Mouse (Mus musculus): Measurements from ENCODE around the gene Olfr281.
A peak's percentile ranks its signal among the peaks of the same experiment; 100 is the strongest.
"Not testable (repeated sequence)": the region's sequence is repeated elsewhere in the genome, so short reads cannot be mapped to it uniquely, and the experiment has no call there.

Olfr281 gene

DNA sequence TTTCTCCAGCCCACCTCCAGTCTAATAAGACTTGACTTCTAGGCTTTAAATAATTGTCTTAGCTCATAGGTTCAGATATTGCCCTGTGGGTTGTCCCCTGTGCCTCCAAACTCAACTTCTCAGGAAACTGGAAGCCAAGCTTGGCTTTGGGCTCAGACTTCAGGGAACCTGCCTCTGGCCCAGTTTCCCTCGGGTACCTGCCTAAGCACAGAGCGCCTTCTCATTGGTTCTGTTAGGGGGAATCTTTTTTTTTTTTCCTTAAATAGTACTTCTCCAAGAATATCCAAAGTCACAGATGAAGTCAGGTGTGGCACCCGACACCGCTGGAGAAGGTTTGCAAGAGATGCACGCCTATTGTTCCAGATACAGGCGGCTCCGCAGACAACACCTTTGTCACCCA is at the start of gene Olfr281:
Gene Olfr281 (plus strand): TSS at position 301 of the 400 bp plus-strand sequence.
- no peak for DNase-seq

DNA sequence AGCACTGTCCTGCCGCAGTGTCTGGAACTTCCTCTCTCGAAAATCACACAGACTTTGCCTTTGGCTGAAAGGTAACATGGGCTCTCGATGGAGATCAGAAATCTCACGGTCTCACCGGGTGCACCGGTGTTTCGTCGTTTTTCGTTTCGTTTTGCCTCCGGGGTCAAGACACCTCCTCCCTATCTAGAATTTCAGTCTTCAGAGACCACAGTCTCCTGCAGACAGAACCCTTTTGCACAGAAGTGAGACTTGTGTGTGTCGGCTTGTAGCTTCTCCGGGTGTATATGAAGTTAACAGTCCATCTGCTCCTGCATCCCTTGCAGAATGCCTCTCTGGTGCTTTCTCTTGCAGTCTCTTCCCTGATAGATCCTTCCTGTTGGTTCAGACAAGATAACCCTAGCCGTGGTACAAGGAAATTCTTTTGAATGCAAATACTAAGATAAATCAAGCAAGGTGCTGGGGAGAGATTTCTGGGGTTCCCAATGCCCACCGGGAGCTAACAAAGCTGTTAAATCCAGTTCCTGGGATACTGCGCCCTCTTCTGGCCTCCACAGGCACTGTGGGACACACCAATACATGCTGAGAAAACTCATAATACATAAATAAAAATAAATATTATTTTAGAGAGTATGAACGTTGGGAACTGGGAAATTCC is 43.9 kb upstream of the Olfr281 start:
- DNase-seq: peak; percentile 57

DNA sequence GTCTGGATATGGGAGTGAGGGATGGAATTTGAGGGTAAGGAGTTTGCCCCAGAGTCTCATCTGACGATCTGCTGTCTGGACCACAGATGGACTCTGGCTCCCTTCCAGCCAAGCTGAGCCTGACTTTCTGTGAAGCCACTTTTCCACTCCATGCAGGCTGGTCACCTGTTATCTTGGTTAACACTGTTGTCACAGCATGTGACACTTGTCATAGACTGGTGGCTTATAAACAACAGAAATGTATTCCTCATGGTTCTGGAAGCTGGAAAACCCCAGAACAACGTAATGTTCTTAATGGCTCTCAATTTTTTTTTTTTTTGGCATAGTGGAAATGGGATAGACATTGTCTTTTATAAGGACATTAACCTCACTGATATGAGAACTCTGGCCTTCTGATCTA is 42.8 kb upstream of the Olfr281 start:
- no peak for DNase-seq

DNA sequence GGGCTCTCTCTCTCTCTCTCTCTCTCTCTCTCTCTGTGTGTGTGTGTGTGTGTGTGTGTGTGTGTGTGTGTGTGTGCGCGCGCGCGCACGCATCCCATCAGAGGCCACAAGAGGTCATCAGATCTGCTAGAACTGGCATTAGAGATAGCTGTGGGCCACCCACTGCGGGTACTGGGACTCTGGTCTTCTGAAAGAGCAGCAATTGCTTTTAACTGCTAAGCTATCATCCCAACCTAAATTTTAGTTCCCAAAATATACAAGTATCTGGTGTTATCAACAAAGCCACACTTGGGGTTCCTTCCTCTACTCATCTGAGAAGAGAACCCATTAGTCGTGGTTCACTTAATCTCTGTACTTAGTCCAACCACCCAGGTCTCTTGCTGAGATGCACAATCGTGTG is 42.1 kb upstream of the Olfr281 start:
- DNase-seq: no peak

DNA sequence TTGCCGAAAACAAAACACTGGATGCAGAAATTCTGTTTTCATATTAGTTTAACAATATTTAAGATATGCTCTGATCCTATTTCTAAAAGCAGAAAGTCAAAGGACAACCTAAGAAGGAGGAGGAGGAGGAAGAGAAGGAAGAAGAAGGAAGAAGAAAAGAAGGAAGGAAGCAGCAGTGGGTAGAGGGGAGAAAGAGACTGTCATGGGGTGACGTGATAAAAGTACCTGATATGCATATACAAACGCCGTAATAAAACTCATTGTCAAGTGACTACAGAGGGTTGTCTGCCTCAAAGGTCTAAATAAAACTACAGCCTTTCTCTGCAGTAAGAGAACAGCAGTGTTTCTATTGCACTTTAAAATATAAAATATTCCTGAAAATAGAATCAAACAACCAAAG is 36.4 kb upstream of the Olfr281 start:
- no peak for DNase-seq

DNA sequence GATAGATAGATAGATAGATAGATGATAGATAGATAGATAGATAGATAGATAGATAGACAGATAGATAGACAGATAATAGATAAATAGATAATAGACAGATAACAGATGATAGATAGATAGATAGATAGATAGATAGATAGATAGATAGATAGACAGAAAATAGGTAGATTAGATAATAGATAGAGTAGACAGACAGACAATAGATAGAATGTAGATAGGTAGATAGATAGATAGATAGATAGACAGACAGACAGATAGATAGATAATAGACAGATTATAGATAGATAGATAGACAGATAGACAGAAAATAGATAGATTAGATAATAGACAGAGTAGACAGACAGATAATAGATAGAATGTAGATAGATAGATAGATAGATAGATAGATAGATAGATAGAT is 35.6 kb upstream of the Olfr281 start:
- DNase-seq: not testable (repeated sequence)

DNA sequence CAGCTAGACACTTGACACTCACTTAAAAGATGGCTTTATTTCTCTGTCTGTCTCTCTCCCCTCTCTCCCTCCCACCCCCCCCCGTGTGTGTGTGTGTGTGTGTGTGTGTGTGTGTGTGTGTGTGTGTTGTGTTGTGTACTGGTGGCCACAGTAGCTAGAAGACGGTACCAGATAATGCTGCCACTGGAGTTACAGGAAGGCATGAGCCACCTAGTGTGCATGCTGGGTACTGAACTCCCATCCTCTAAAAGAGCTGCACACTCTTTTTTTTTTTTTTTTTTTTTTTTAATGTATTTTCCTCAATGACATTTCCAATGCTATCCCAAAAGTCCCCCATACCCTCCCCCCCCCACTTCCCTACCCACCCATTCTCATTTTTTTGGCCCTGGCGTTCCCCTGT is 35.1 kb upstream of the Olfr281 start:
- not testable (repeated sequence) for DNase-seq

DNA sequence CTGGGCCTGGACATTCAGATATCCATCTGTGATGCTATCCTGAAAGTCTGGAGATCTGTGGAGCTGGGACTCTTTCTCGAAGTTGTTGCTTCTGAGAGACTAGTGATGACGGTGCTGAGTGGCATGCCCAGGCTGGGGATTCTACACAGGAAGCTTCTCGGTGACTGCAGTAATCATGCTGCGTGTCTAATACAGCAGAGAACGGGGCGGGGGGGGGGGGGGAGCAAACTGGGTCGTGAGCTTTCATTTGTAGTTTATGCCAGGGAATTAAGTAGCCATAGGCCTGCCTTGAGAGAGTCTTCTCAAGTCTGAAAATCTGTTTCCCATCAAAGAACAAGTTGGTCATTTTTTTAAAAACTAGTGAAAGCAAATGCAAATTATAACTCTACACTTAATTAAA is 34.3 kb upstream of the Olfr281 start:
- no peak for DNase-seq

DNA sequence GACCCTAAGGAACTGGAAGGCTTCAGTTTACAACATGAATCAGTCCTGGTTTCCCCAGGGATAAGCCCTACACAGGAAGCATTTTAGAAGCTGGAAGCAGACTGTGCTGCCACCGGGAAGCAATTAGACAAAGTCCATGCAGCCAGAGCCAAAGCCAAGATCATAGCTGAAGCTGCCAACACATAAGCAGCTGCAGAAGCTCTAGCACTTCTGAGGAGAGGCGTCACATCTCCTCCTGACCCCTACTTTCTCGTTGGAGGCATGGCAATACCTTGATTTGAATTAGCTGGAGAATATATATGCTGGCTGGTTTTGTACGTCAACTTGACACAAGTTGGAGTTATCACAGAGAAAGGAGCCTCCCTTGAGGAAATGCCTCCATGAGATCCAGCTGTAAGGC is 31.5 kb upstream of the Olfr281 start:
- no peak for DNase-seq

DNA sequence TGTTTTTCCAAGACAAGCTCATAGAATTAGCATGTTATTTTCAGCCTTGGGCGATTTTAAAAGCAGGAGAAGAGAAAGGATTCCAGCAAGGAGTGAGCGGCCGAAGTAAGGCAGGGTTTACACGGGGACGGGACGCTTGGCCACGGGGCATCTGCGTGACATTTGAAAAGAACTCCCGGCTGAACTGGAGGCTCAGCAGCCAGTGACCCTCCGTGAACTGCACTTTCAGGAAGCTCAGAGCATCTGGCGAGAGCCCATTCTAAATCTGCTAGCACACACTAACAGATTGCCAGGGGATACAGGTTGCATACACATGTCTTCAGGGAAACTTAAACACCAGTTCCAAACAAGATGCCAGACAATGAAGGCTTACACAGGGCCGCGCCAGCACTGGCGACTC is 28.1 kb upstream of the Olfr281 start:
- peak; percentile 72 for DNase-seq

DNA sequence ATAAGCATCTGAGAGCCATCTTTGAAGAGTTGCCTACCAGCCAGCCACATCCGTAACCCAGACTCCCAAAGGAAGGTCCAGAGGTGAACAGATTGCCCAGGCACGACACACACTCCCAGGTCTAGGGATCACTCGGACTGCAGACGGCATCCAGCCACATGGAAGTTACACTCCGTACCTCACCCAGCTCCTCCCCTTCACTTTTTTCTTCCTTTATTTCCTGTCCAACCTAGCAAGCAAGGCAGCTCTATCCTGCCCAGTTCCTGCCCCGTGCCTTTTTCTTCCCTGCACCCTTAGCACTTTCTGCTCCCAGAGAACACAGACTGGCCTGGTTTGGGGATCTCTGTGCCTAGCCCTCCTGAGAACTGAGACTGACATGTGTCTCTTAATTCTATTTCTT is 27.6 kb upstream of the Olfr281 start:
- DNase-seq: peak; percentile 82

DNA sequence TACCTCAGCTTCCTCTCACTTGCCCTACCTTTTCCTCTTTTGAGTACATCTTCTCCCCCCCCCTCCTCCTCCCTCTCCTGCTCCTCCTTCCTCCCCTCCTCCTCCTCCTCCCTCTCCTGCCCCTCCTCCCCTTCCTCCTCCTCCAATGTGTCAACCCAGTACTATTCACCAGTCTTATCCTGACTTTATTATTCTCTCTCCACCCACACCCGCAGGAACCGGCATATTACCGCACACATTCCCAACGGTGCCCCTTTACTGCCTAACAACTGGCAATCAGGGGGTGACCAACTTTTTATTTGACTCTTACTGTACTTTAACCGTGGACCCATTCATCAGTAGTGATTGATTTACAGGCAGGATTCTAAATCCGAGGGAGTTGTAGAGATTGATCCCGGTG is 27.2 kb upstream of the Olfr281 start:
- DNase-seq: peak; percentile 79

DNA sequence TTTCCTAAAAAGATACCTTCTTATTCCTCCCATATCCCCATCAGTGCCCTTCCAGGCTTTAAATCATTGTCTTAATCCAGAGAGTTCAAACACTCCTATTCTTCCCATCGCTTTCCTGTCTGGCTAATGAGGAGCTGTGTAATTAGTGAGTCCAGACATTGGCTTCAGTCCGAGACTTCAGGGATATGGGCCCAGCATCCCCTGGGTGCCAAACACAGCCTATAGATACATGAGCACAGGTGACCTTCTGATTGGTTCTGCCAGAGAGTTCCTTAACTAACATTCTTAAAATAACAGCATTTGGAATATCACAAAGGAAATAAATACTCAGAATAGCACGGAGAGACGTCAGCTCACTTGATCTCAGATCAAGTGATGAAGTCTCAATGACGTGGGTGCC is 21.5 kb upstream of the Olfr281 start, which contains the start of gene Olfr282:
Gene Olfr282 (plus strand): TSS at position 301 of the 400 bp plus-strand sequence.
- DNase-seq: peak; percentile 46

DNA sequence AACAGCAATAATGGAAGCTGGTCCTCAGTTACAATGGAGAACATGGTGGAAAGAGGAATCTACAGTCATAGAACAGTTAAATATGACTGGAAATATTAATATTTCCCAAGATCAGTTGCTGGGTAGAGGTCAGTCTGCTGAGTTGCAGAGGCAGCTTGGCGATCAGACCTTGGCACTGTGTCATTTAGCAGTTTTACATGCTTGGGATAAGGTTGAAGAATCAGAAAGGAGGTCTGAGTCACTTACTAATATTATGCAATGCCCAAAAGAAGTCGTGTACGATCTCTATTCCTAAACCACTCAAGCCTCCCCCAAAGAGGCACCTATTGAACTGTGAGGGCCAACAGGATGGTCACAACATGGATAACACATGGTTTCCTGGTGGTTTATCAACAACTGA is 7.8 kb upstream of the Olfr281 start:
- DNase-seq: no peak

DNA sequence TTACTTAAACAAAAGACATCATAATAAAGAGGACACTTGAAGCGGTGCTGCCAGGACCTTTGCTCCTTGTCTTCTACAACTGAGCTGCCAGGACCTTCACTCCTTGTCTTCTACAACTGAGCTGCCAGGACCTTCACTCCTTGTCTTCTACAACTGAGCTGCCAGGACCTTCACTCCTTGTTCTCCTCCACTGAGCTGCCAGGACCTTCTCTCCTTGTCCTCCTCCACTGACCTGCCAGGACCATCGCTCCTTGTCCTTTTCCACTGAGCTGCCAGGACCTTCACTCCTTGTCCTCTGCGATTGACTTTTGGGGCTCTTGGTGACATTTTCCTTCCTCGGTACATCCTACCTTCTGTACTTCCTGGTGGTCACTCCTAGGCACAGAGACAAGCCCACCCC is 3.9 kb upstream of the Olfr281 start:
- DNase-seq: peak; percentile 92

DNA sequence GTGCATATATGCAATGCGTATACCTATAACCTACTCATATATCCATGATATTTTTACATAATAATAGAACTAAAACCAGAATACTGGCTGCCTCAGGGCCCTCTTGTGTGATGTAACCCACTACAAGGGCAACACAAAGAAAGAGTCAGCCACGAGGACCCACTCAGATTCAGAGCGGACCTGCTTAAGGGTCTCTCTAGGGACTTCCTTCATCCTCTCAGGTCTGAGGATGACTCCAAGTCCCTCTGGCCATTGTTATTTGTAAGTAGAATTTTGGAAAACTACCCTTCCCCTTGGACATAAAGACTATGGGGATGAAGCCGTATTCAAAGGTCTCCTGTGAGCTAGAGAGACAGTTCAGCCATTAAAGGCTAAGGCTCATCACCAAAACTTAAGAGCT is 17.2 kb downstream of the Olfr281 start, which contains the start of gene OR5BS1P:
Gene OR5BS1P (plus strand): TSS at position 301 of the 400 bp plus-strand sequence.
- DNase-seq: no peak

DNA sequence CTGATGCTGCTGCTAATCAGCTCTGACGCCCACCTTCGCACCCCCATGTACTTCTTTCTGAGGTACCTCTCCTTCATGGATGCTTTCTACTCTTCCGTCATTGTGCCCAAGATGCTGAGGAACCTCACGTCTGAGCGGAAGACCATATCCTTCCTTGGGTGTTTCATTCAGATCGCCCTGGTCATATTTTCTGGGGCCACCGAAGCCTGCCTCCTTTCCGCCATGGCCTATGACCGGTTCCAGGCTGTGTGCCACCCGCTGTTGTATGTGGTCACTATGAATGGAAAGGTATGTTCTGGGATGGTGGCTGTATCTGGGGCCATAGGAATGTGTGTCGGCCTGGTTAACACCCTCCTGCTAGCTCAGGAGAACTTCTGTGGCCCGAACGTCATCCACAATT is 19.2 kb downstream of the Olfr281 start:
- DNase-seq: peak; percentile 91

DNA sequence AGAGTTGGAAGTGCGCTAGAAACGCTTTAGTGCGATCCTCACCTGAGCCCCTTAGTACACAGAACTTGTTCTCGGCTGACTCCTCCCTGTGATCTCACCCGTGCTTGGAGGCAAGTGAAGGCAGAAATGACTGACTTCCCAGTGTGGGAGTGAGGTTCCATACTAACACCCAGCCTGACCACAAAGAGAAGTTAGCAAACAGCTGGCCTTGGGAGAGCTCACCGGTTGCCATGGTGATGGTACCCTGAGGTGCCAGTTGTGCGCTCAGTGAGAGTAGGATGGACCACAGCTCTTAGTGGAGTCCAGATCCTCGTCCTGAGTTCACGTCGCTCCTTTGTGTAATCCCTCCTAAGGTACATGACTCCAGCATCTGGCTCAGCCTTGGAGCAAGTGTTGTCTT is 22.6 kb downstream of the Olfr281 start:
- peak; percentile 90 for DNase-seq

DNA sequence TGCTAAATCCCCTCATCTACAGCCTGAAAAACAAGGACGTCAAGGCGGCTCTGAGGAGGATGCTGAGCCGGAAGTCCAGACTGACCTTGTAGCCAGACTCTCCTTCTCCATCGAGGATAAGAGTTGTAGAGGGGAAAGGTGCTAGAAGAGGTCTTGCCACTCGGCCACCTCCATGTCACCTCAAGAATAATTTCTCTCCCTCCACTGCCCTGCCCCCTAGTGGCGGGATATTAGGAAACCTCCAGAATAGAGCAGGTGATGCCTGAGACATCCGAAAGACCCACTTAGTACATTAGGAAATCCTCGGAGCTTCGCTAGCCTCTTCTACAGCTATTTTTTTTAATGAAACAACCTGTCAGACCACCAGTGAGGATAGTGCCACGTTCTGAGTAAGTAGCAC is 23.0 kb downstream of the Olfr281 start:
- DNase-seq: no peak

DNA sequence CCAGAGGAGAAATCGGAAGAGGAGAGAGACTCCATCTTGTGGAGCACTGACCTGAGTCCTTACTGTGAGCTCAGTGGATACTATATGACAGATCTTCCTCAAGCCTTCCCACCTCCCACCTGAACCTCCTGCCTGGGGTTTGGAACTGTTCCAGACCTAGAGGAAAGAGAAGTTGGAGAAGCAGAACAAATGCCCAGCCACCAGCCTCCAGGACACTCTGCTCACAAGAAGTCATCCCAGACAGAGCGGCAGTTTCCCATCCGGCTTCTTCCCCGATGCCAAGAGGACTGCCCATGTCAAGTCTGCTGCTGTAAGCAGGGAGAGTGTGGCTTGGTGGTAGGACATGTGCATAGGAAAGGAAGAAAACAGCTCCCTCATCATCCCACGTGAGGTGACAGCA is 23.9 kb downstream of the Olfr281 start:
- DNase-seq: peak; percentile 91

DNA sequence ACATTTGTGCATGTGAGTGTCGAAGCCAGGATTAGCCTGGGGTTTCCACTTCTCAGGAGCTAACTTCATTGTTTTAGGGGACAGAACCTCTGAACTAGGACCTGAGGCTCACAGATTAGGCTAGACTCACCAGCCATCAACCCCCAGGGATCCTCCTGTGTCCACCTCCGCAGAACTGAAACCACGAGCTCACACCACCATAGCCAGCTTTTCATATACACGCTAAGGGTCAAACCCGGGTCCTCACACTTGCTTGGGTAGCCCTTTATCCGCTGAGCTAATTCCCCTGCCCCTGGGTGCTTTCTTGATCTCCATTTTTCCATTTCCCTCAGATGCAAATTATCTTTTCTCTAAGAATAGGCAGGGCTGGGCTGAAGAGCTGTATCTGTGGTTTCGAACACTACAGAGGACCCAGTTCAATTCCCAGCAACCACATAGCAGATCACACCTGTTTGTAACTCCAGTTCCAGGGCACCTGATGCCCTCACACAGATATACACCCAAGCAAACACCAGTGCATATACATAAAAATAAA is 27.2 kb downstream of the Olfr281 start:
- no peak for DNase-seq

DNA sequence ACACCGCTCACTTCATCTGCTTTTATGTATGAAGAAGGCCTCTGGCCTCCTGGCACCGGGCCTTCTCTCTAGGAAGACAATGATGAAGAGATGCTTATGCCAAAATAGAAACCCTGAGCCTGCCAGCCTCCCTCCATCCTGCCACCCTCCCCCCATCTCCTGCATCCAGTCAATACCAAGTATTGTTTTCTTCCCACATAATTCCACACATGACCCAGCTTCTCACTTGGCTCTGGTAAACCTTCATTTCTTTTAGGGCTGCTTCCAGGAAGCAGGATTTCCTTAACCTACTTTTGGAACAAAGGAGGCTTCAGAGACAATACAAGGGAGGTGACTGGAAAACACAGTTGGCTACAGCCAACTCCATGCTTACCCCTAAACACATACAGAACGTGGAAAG is 30.3 kb downstream of the Olfr281 start, which contains the start of gene Lalba:
Gene Lalba (minus strand): TSS at position 21 of the 400 bp plus-strand sequence.
- peak; percentile 94 for DNase-seq

DNA sequence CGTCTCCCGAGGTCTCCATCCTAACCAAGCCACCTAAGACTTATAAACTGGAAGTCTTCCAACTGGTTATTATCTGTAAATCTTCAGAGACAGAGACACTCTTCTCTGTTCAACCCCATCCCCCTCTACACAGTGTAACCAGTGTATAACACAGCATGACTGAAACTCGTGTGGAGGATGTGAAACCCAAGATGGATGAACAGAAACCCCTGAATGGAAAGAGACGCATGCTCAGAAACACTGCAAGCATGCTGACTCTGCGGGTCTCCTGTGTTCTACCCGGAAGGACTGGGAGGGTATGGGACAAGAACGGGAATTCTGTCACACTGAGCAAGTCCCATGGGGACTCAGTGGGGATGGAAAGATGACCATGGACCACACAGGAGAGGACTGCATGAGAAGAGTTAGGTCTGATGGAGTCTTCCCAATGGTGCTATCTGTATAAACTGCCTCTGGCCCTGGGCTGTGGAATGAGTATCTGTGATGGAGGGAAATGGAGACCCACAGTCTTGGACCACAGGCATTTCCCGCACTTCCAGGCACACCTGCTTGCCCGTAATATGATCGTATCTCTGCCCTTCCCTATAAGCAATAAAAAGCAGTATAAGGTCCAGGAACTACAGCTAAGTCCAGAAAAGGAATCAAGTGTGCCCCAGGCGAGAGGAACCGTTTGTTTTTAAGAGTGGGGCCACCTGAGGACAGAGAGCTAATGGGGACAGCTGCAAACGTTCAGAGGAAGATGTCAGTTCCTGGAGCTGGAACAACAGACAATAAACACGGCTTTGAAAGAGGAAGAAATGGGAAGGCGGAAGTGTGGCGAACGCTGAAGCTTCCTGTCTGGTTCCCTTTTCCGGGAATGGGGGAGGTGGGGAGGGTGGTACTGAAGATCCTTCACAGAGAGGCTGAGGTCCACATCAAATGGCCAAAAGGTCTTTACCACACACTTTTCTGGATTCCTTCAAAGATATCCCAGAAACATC is 31.8 kb downstream of the Olfr281 start:
- peak; percentile 98 for DNase-seq
